Mouse (Mus musculus) layer of hippocampus, postnatal 36 days (tissue): ENCODE results near the gene Tmem212. TPM values are rescaled to one million over a fixed set of nuclear protein-coding genes. Genes with fewer than 3 reads are reported as not detected.
"Not testable (repeated sequence)": the region's sequence is repeated elsewhere in the genome, so short reads cannot be mapped to it uniquely, and the experiment has no call there.

ENCODE experiments used
- DNase-seq, 2 experiments: peaks; one replicate each; pipeline ENCODE4 v3.0.0; 2022
- total RNA-seq, 2 experiments: library from RNA; stranded (reverse); gene quantifications; 2 replicates each; pipeline ENCODE4 v1.2.3; 2021

Gene Tmem212
- 1 to 10 TPM; 1.4 to 2.1 TPM for total RNA-seq

GRCm38 (mm10) chr3:27896318-27896892, at the start of gene Tmem212:
Tmem212 (minus strand) TSS chr3:27896368.
- DNase-seq: no peak

GRCm38 (mm10) chr3:27945397-27945796, 49.2 kb upstream of the Tmem212 start:
- DNase-seq: not testable (repeated sequence)

GRCm38 (mm10) chr3:27942991-27943390, 46.8 kb upstream of the Tmem212 start:
- DNase-seq: no peak

- no peak for DNase-seq
Measured at GRCm38 (mm10) chr3:27941634-27942033, 45.5 kb upstream of the Tmem212 start.

GRCm38 (mm10) chr3:27938381-27939323, 42.5 kb upstream of the Tmem212 start, which contains the start of gene Pld1:
Pld1 (plus strand) TSS chr3:27938695.
- DNase-seq: peak; percentile 51 to 58

GRCm38 (mm10) chr3:27937144-27938110, 41.3 kb upstream of the Tmem212 start:
- no peak for DNase-seq

- DNase-seq: no peak
Measured at GRCm38 (mm10) chr3:27936731-27937130, 40.6 kb upstream of the Tmem212 start.

GRCm38 (mm10) chr3:27935644-27936043, 39.5 kb upstream of the Tmem212 start:
- DNase-seq: no peak

- no peak for DNase-seq
Measured at GRCm38 (mm10) chr3:27932391-27932790, 36.2 kb upstream of the Tmem212 start.

- no peak for DNase-seq
Measured at GRCm38 (mm10) chr3:27929219-27929618, 33.1 kb upstream of the Tmem212 start.

GRCm38 (mm10) chr3:27924037-27924436, 27.9 kb upstream of the Tmem212 start:
- DNase-seq: no peak

- no peak for DNase-seq
Measured at GRCm38 (mm10) chr3:27921268-27922020, 25.3 kb upstream of the Tmem212 start.

GRCm38 (mm10) chr3:27918656-27919436, 22.7 kb upstream of the Tmem212 start:
- no peak for DNase-seq

- DNase-seq: no peak
Measured at GRCm38 (mm10) chr3:27909016-27909415, 12.8 kb upstream of the Tmem212 start.

- no peak for DNase-seq
Measured at GRCm38 (mm10) chr3:27908316-27908715, 12.1 kb upstream of the Tmem212 start.

GRCm38 (mm10) chr3:27907301-27907700, 11.1 kb upstream of the Tmem212 start:
- no peak for DNase-seq

GRCm38 (mm10) chr3:27906647-27907209, 10.6 kb upstream of the Tmem212 start:
- no peak for DNase-seq

GRCm38 (mm10) chr3:27904659-27905330, 8.6 kb upstream of the Tmem212 start:
- no peak for DNase-seq

GRCm38 (mm10) chr3:27901846-27902245, 5.7 kb upstream of the Tmem212 start:
- no peak for DNase-seq
